Mouse (Mus musculus) liver, embryonic 14.5 days (tissue): ENCODE results near the gene Mapk8ip3. TPM values are rescaled to one million over a fixed set of nuclear protein-coding genes. Genes with fewer than 3 reads are reported as not detected.

Experiments
- ATAC-seq: fragments of 200-750 bp; cut with Nextera tagmentation; 2 replicates; pipeline ENCODE4 v1.8.0; 2017; ENCODE audit warnings: moderate number of reproducible peaks, mild to moderate bottlenecking, moderate library complexity; ENCODE audit not compliant: insufficient read depth
- DNase-seq, 3 experiments: peaks; one replicate each; pipeline ENCODE4 v3.0.0-alpha.2; 2012 to 2013; ENCODE audit warnings: low read depth in 3 of 3, low spot score in 3 of 3
- H3K27ac ChIP-seq: fragments of 300-500 bp; sonication (generic); 2 replicates; pipeline ENCODE4 v1.5.1; 2014; ENCODE audit warnings: moderate library complexity, mild to moderate bottlenecking, control low read depth, inconsistent platforms
- H3K27me3 ChIP-seq: fragments of 300-500 bp; sonication (generic); 2 replicates; pipeline ENCODE4 v1.6.1; 2014; ENCODE audit warnings: mild to moderate bottlenecking, low read length, moderate library complexity; ENCODE audit not compliant: control insufficient read depth, insufficient read depth
- H3K36me3 ChIP-seq: fragments of 300-500 bp; sonication (generic); replicated peaks from 2 replicates; pipeline ENCODE4 v1.6.1; 2014; ENCODE audit warnings: low read depth; ENCODE audit not compliant: control insufficient read depth, insufficient read depth
- H3K4me1 ChIP-seq, 2 experiments: fragments of 200-500 bp in 1 of 2; fragments of 300-500 bp in 1 of 2; sonication (generic) in 1 of 2; replicated peaks; 2 replicates each; pipeline ENCODE4 v1.6.1; 2012 to 2014; ENCODE audit warnings: antibody characterized with exemption in 1 of 2, inconsistent platforms in 1 of 2, low read length in 1 of 2; ENCODE audit not compliant: control insufficient read depth in 2 of 2, insufficient read depth in 2 of 2
- H3K4me2 ChIP-seq: fragments of 300-500 bp; sonication (generic); 2 replicates; pipeline ENCODE4 v1.6.1; 2014; ENCODE audit warnings: low read depth, mild to moderate bottlenecking, control low read depth, moderate library complexity
- H3K4me3 ChIP-seq, 2 experiments: fragments of 200-500 bp in 1 of 2; fragments of 300-500 bp in 1 of 2; sonication (generic) in 1 of 2; 2 replicates each; pipeline ENCODE4 v1.5.1; 2012 to 2014; ENCODE audit warnings: low read depth in 2 of 2, low read length in 2 of 2, mild to moderate bottlenecking in 2 of 2, control low read depth in 1 of 2, inconsistent platforms in 1 of 2, moderate library complexity in 1 of 2; ENCODE audit not compliant: insufficient read depth in 1 of 2
- H3K9ac ChIP-seq: fragments of 300-500 bp; sonication (generic); replicated peaks from 2 replicates; pipeline ENCODE4 v1.6.1; 2014; ENCODE audit warnings: mild to moderate bottlenecking, control low read depth, moderate library complexity
- H3K9me3 ChIP-seq: fragments of 300-500 bp; sonication (generic); 2 replicates; pipeline ENCODE4 v1.6.1; 2016; ENCODE audit warnings: low read length, mixed read lengths; ENCODE audit not compliant: control insufficient read depth
- CTCF ChIP-seq: IDR thresholded peaks from 2 replicates; pipeline ENCODE4 v1.5.1; 2016; ENCODE audit warnings: antibody characterized with exemption, low read depth, control low read depth
- EP300 ChIP-seq: IDR thresholded peaks from 2 replicates; pipeline ENCODE4 v1.6.1; 2016; ENCODE audit warnings: antibody characterized with exemption, low read depth
- WGBS: fragments of 180-500 bp; shearing (Covaris S2); extraction: QIAGEN DNeasy Blood & Tissue Kit; methylation state at CpG from one replicate; pipeline ENCODE4 v1.1.7; 2014; ENCODE audit not compliant: insufficient replicate concordance; 5-methylcytosine and 5-hydroxymethylcytosine counted together
- polyA plus RNA-seq, 2 experiments: library from polyadenylated mRNA; depleted of rRNA in 1 of 2; stranded (reverse) in 1 of 2; unstranded in 1 of 2; fragments of >200 nt; fragmentation: Nextera tagmentation in 1 of 2; extraction: Ambion mirVana in 1 of 2; gene quantifications; 2 replicates each; pipeline versions ENCODE4 v1.2.1 to v1.2.3; 2012 to 2014

Mapk8ip3 gene
- polyA plus RNA-seq, 2 experiments = 7.2 to 34.3 TPM

DNA sequence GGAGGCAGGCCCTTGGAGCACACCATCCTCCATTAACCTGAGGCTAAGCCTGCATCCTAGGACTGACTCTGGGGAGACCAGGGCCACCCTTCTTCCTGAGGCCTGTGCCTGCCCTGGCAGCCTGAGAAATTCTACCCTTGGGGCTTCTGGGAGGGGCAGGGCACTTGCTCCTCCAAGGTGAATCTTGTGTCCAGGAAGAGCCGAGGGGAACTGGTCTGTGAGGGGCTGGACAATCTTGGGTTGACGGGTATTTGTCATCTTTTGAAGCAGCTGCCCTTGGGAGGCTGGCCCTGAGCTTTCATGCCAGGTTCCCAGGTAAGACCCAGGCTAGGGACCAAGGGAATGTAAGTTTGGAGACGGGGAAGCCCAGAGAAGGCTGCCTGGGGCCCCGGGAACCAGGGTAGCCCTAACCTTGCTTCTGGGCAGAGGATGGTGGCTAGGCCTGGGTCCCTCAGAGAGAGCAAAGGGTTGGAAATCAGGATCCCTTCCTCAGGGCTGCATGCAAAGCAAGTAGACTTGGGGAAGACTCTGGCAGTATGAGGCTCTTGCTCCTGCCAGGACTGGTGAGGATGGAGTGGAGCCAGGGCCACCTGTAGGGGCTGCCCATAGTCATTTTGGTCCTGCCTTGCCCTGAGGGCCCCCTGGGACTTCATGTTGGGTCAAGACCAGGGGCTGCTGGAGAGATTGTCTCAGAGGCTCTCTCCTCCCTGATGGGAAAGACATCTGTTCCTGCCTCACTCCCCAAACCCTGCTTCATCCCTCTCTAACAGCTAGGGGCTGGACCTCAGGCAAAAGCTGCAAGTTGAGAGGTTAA is 38.5 kb downstream of the Mapk8ip3 start:
- H3K4me2 ChIP-seq = peak overlapping the region; percentile 97
- no peak for DNase-seq
- peak overlapping the region; percentile 42 for H3K27ac ChIP-seq
- H3K4me1 ChIP-seq = peaks cover 30 to 32% of the 10 kb centered on the region in 2 experiments
- no peak for ATAC-seq
- no peaks in the 10 kb centered on the region for H3K9me3 ChIP-seq
- H3K27me3 ChIP-seq = no peaks in the 10 kb centered on the region
- 75% methylated on average over 4 of the region's 4 CpGs for WGBS
- TF ChIP-seq EP300 (no peak), CTCF (no peak)
- H3K36me3 ChIP-seq = peaks cover 49% of the 10 kb centered on the region
- no peak overlapping the region; the same call in 1 of the 2 replicates for H3K9ac ChIP-seq
- peak overlapping the region in 1 of 2 experiments; percentile 99; a peak in 2 of 4 replicates for H3K4me3 ChIP-seq

DNA sequence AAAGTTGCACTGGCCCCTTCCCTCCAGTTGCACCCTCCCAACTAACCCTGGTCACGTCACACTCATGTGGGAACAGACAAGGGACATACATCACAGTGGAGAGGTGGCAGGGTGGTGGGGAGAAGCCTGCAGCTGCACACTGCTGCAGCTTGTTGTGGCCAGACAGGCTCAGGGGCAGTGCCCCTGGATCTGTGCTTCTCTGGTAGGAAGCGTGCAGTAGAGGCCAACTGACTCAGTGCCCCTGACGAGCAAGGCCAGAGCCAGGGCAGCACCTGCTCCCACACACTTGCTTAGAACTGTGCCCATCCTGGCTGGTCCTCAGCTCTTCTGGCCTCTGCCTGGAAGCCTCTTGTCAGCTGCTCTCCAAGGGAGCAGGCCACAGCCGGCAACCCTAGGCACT is 39.2 kb downstream of the Mapk8ip3 start:
- DNase-seq (no peak), ATAC-seq (no peak)
- TF ChIP-seq CTCF (no peak), EP300 (no peak)
- H3K4me1 ChIP-seq = peaks cover 25 to 27% of the 10 kb centered on the region in 2 experiments
- H3K36me3 ChIP-seq = peaks cover 50% of the 10 kb centered on the region
- WGBS = 71% methylated on average over 4 of the region's 4 CpGs
- no peaks in the 10 kb centered on the region for H3K9me3 ChIP-seq
- peak overlapping the region; percentile 83 to 99; a peak in 2 of 4 replicates for H3K4me3 ChIP-seq
- H3K27me3 ChIP-seq = no peaks in the 10 kb centered on the region
- H3K9ac ChIP-seq = peak overlapping the region; percentile 94
- H3K4me2 ChIP-seq = peak overlapping the region; percentile 97
- peak overlapping the region; percentile 42 for H3K27ac ChIP-seq

DNA sequence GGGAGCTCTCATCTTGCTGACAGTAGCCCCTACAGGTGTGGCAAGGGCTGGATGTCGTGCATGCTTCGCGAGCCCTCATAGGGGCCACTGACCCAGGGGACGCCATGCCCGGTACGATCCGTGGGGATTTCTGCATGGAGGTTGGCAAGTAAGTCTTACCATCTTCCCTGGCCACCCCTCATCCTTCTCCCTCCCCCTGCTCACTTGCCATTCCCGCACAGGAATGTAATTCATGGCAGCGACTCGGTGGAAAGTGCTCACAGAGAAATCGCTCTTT is 39.8 kb downstream of the Mapk8ip3 start:
- H3K27me3 ChIP-seq = no peaks in the 10 kb centered on the region
- H3K36me3 ChIP-seq = peaks cover 54% of the 10 kb centered on the region
- peak overlapping the region; percentile 83 to 99 for H3K4me3 ChIP-seq
- TF ChIP-seq CTCF (no peak), EP300 (no peak)
- H3K27ac ChIP-seq = peak overlapping the region; percentile 61
- H3K4me1 ChIP-seq = peaks cover 19 to 21% of the 10 kb centered on the region in 2 experiments
- peak overlapping the region; percentile 94 for H3K9ac ChIP-seq
- no peak for ATAC-seq
- H3K9me3 ChIP-seq = no peaks in the 10 kb centered on the region
- peak overlapping the region; percentile 97 for H3K4me2 ChIP-seq
- no peak for DNase-seq
- WGBS = 51% methylated on average over 11 of the region's 11 CpGs

DNA sequence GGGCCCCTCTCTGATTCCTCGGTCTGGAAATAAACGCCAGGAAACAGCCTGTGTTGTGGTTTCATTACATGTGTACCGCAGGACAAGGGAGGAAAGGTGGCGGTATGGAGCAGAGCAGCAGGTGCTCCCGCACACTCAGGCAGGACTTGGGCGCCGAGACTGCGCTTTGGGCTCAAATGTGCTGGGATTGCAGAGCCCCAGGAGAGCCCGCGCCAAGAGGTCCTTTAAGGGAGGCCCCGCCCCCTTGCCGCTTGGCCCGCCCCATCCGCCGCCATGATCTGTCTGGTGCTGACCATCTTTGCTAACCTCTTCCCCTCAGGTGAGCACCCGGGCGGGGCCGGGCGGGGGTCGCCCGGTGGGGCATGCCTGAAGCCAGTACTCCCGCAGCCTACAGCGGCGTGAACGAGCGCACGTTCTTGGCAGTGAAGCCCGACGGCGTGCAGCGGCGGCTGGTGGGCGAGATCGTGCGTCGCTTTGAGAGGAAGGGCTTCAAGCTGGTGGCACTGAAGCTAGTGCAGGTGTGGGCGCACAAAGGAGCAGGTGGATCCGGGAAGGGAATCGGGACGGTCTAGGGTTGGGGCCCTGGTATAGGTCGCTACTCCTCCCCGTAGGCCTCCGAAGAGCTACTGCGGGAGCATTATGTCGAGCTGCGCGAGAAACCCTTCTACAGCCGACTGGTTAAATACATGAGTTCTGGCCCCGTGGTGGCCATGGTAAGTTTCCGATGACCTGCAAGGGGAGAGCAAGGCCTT is 40.4 kb downstream of the Mapk8ip3 start, which contains the start of gene Nme3:
TSS of gene Nme3 (plus strand) at position 260 of the 752 bp plus-strand sequence.
- Histone ChIP-seq H3K4me2 (peak within 1 kb of the TSS; percentile 97), H3K27me3 (no peaks in the 10 kb centered on the region), H3K9me3 (no peaks in the 10 kb centered on the region), H3K4me3 (peak within 1 kb of the TSS; percentile 83 to 99), H3K27ac (peak within 1 kb of the TSS; percentile 61), H3K36me3 (peaks cover 54% of the 10 kb centered on the region), H3K9ac (peak within 1 kb of the TSS; percentile 94), H3K4me1 (peaks cover 14 to 16% of the 10 kb centered on the region in 2 experiments)
- TF ChIP-seq CTCF (peak; percentile 45), EP300 (no peak)
- ATAC-seq = peak; percentile 74
- peak; percentile 66 to 68 (median 68) for DNase-seq
- under 1% methylated on average over 50 of the region's 50 CpGs for WGBS
